Mouse (Mus musculus): ENCODE measurements around the gene P4ha1.
"Not testable (repeated sequence)": the region's sequence is repeated elsewhere in the genome, so short reads cannot be mapped to it uniquely, and the experiment has no call there.

The P4ha1 gene

DNA sequence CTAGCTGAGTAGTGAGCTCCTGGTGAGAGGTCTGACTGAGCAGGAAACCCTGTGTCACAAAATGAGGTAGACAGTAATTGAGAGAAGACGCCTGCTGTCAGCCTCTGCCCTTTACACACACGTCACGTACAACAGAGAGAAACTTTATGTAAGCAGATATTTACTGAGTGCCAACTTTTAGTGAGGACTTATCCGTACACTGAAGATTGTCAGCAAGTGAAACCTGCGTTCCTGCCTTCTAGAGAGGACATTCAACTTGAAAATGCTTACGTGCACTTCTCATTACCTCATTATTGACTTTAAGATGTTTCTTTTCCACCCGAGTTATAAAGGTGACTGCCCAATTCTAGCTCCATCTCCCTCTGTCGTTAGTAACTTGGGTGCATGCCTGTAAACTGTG is 45.6 kb downstream of the P4ha1 start:
- peak; percentile 47 for DNase-seq (ENCODE audit: low spot score)

DNA sequence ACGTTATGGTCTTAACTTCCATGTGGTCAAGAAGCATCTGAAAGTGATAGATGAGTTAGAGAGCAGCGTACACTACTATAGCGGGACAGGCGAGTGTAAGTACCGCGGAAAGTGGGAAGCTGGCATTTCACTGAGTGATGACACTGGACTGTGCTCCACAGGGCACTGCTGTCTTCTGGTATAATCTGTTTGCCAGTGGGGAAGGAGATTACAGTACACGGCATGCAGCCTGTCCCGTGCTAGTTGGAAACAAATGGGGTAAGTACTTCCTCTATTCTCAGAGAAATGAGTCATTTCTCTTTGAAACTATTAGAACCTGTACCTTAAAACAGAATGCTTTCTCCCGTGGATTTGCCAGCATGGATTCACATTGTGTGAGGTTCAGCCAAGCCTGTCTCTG is 46.3 kb downstream of the P4ha1 start:
- no peak for DNase-seq (ENCODE audit: low spot score)

DNA sequence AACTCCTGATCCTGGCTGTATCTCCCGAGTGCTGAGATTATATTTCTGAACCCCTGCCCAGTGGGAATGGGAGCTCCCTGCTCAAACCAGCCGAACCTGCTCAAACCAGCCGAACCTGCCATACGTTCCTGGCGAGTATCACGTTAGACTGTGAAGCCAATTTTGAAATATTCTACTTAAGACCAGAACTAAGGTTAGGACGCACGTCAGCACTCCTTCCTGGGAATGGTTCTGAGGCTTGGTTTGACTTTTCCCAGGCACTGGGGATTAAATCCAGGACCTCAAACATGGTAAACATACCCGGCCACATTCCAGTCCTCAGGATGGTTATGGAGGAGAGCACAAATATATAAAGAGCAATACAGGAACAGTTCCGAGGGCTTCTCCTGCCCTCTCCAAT is 54.8 kb downstream of the P4ha1 start:
- DNase-seq (ENCODE audit: low spot score): peak; percentile 41

DNA sequence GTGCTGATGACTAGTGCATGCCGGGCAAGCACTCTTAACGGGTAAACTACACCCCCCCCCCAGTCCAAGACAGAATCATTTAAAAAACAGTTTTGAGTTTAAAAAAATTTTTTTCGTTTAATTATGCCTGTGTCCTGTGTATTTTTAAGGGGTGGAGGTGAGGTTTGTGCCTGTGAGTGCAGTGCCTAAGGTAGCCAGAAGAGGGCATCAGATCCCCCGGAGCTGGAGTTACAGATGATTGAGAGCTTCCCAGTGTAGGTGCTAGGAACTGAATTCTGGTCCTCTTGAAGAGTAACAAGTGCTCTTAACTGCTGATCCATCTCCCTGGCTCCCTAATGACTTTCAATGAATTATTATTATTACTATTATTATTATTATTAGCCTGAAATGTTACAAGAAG is 55.6 kb downstream of the P4ha1 start:
- DNase-seq (ENCODE audit: low spot score): no peak

DNA sequence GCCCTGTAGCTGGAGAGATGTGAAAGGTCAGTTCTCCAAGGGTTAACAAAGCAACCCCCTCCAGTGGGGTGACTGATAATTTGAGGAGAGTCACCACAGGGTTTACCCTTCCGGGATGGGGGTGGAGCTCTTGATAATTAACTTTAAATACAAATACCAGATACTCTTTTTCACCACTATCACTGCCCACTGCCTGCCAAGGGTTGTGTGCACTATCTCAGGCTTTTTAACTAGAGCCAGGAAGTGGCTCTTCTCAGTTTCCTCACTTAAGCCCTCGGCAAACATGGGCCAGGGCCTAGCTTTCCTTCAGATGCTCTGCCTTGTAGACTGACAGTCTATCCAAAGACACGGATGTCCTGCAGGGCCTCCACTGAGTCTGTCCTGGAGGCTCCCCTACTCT is 56.8 kb downstream of the P4ha1 start:
- DNase-seq (ENCODE audit: low spot score): no peak

DNA sequence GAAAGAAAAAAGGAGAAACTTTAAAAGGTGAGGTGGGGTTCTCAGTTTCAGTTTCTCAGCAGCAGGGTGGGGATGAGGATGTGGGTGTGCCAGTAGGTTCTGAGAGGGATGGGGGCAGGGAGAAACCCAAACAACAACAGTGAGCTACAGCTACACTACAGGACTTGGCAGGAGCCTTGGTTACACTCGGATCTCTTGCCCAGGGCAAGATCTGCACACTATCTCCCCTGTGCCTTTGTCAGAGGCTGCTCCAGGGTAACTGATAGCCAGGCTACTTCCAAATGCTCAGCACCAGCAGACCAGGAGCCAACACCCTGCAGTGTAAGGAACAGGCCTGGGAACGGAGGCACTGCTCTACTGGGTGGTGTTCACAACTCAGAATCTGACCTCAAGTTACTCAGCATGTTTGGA is 57.3 kb downstream of the P4ha1 start:
- no peak for DNase-seq (ENCODE audit: low spot score)

DNA sequence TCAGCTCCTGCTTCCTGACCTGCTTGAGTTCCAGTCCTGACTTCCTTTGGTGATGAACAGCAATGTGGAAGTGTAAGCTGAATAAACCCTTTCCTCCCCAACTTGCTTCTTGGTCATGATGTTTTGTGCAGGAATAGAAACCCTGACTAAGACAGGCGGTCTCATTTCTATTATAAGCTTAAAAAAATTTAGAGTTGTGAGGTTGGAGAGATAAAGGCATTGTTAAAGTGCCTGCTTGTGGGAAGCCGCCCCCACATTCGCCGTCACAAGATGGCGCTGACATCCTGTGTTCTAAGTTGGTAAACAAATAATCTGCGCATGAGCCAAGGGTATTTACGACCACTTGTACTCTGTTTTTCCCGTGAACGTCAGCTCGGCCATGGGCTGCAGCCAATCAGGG is 58.5 kb downstream of the P4ha1 start:
- not testable (repeated sequence) for DNase-seq (ENCODE audit: low spot score)

DNA sequence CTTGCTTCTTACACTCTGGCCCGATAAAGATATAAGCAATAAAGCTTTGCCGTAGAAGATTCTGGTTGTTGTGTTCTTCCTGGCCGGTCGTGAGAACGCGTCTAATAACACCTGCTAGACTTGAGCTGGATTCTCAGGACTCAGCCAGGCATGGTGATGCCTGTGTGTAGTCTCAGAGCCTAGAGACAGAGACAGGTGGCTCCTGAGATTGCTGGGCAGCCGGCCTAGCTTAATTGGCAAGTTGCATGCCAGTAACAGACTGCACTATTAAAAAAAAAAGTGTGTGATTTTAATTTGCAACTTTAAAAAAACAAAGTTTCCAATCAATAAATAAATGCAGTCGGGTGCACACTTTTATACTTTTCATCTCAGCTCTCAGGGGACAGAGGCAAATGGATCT is 63.9 kb downstream of the P4ha1 start:
- DNase-seq (ENCODE audit: low spot score): no peak

DNA sequence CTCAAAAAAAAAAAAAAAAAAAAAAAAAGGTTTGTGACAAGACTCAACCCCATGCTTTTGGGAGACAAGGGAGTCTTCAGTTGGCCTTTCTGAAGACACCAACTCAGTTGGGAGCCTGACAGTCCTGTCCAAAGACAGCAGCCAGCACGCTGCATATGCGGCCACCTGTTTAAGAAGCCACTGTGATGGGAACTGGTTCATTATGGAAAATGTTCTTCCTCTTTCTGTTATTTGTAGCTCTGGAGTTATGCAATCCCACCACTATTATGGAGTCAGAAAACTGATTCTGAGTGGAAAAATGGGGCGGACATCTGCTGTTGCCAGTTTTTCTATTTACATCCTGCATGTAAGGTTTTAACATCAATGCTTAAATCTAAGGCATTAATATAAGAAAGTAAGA is 66.6 kb downstream of the P4ha1 start:
- no peak for DNase-seq (ENCODE audit: low spot score)

DNA sequence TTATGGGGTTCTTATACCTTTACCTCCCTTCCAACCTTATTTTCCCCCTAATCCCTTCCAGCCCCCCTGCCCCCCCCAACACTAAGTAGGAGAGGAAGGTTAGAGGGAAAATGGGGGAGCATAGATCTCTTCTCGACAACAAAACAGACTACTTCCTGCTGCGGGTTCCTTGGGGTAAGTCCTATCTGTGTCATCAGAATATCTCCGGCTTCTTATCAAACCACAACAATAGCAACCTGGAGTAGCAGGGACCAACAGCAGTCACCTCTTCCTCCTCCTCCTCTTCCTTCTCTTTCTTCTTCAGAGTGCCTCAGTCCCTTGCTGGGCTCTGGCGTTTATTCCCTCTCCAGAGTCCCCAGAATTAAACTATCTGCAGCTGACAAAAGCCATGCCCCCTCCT is 68.8 kb downstream of the P4ha1 start:
- DNase-seq (ENCODE audit: low spot score): no peak

DNA sequence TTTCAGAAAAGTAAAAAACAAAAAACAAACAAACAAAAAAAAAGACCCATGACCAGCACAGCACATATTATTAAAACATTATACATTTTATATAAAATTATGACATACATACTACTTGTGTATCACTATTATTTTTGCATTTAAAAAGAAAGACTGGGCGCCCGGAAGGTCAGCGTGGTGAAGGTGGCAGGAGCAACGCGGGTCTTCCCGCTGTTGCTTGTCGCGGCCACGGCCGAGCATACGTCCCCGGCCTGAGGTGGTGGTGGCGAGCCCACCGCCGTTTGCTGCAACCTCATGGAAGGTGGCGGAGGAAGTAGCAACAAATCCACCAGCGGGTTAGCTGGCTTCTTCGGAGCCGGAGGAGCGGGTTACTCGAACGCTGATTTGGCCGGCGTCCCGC is 72.4 kb downstream of the P4ha1 start, which contains the start of gene Gm10273:
Gene Gm10273 (plus strand): TSS at position 172 of the 400 bp plus-strand sequence.
- not testable (repeated sequence) for DNase-seq (ENCODE audit: low spot score)

DNA sequence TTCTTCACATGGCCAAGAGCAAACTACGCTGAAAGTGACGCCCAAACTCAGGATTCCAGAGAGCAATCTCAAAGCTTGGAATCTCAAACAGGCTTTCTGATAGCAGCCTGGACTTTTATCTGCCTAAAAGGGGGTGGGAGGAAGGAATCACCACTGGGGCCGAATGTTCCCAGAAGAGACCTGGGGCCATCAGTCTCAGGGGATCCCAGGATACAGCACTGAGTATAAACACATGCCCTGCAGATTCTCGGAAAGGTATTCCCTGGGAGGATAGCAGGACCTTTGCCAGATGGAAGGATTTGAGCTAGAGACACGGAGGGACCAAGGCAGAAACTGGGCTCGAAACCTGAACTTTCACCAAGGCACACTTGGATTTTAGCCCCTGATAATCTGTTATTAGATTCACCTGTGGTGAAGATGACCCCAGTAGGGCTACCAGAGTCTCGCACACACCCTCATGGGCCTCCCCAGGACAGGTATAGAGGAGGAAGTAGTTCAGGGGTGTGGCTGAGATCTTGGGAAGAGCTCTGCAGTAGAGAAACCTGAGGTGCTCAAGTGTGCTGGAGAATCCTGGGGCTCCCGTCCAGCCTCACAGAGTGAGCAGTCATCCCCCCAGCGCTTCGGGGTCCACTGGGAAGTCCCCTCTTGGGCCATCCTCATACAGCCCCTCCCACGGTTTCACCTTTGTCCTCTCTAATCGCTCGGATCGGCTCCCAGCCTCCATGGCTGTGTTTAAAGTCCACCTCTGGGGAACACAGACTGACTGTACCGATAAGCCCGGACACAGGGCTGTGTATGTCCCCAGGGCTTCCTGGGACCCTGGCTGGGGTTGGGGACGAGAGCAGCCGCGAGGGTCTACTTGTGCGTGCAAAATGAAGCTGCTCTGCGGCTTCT is 80.0 kb downstream of the P4ha1 start, which contains the start of gene Pla2g12b:
Gene Pla2g12b (plus strand): TSS at position 762 of the 894 bp plus-strand sequence.
- DNase-seq (ENCODE audit: low spot score): no peak

DNA sequence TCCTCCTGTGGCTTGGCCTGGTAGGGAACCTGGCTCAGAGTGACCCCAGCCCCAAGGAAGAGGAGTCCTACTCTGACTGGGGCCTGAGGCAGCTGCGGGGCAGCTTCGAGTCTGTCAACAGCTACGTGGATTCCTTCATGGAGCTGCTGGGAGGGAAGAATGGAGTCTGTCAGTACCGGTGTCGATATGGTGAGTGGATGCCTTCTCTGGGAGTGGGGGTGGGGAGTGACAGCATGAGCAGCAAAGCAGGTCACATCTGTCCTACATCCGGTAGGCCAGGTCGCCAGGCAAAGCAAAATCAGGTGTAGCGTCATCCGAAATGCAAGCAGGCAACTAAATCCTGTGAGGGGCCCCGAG is 80.7 kb downstream of the P4ha1 start:
- DNase-seq (ENCODE audit: low spot score): no peak

DNA sequence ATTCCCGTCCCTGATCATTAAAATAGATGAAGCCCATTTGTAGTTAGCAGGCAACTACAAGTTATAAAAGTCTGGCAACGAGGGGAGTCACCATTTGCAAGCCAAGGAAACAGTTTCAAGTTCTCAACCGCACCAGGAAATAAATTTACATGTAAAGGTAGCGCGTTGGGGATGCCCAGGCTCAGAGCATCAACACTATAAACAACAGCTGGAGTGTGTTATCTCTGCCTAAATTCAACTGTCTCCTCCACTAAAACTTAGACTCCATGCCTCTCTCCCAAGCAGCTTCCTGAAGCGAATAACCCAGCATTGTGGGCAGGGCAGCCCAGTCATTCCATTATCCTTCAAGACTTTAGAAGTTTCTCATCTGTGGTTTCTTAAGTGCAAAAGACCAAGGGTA is 85.4 kb downstream of the P4ha1 start:
- DNase-seq (ENCODE audit: low spot score): no peak

DNA sequence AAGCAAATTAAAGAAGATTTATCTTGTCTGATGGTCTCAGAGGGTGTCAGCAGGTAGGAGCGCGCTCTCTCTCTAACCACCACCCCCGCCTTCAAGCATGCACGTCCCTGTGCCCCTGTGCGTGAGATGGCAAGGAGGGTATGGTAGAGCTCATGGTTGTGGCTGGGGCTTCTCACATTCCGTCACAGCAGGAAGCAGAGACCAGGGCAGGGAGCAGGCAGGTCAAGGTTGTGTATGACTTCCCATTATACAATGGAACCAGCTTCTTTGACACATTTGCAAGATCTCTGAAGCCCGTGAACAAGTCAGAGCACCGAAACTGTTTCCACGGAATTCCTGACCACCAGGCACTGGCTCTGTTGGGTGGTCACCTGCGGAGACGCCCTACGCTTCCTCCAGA is 87.2 kb downstream of the P4ha1 start:
- DNase-seq (ENCODE audit: low spot score): no peak

DNA sequence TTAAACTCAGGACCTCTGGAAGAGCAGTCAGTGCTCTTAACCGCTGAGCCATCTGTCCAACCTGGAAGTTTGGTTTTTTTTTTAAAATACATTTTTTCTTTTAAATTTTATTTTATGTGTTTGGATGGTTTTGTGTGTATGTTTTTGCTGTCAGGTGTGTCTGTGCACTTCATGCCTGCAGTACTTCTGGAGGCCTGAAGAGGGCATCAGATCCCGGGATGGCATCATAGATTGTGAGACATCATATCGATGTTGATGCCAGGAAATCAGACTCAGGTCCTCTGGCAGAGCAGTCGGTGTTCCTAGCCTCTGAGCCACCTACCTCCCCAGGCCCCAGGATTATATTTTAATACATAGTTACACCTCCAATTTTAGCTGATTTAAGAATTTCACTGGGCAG is 90.6 kb downstream of the P4ha1 start:
- no peak for DNase-seq (ENCODE audit: low spot score)

DNA sequence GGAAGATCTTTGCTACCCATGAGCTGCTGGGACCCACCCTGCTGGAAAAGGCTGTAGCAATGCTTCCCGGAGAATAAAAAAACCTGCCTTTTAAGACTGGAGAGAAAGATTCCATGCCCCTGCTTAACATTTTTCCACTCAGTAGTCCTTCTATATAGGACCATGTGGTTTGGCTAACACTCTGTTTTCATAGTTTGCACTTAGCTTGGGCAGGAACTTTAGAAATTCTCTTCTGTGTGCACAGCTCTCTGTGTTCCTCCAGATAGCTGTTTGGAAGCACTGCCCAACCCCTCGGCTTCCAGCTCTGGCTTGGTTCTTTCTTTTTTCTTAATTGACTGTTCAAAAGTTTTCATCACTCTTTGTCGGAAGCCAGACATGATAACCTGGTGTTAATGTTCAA is 93.5 kb downstream of the P4ha1 start:
- DNase-seq (ENCODE audit: low spot score): peak; percentile 30

DNA sequence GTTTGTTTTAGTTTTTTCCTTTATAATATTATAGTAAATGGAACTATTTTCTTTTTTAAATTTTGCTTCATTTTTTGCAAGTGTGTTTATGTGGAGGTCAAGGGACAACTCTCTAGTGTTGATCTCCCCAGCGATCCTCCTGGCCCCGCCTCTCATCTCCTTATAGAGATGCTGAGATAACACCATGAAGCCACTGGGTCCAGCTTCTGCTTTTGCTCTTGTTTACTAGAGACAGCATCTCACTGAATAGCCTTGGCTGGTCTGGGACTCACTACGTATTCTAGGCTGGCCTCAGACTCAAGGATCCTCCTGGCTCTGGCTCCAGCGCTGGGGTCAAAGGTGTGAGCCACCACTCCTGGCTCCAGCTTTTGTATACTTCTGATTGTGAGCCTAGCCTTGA is 96.4 kb downstream of the P4ha1 start:
- no peak for DNase-seq (ENCODE audit: low spot score)

Measured in lung, postnatal 25 days (tissue).